Mouse (Mus musculus) CH12.LX (cell line): ENCODE data around the gene Hoxd3. TPM values are rescaled to one million over a fixed set of nuclear protein-coding genes. Genes with fewer than 3 reads are reported as not detected.

Experiments used
- DNase-seq: peaks from one replicate; pipeline ENCODE4 v3.0.0-alpha.2; 2013; ENCODE audit errors: extremely low read depth
- H3K27ac ChIP-seq: 2 replicates; pipeline ENCODE4 v1.5.1; 2012; ENCODE audit warnings: low read depth, mild to moderate bottlenecking, control low read depth, moderate library complexity; ENCODE audit not compliant: insufficient read depth
- H3K27me3 ChIP-seq: replicated peaks from 2 replicates; pipeline ENCODE3; 2012; ENCODE audit warnings: inconsistent platforms
- H3K36me3 ChIP-seq, 2 experiments: replicated peaks in 1 of 2; 2 replicates each; pipeline versions ENCODE3 to v1.6.1; 2012; ENCODE audit warnings: inconsistent platforms in 1 of 2, low read length in 1 of 2, mild to moderate bottlenecking in 1 of 2, mixed read lengths in 1 of 2, moderate library complexity in 1 of 2; ENCODE audit not compliant: control insufficient read depth in 1 of 2, insufficient read depth in 1 of 2
- H3K4me1 ChIP-seq, 2 experiments: 2 replicates each; pipeline ENCODE4 v1.6.1; 2012; ENCODE audit warnings: inconsistent platforms in 1 of 2, moderate library complexity in 1 of 2; ENCODE audit not compliant: insufficient read depth in 2 of 2, control insufficient read depth in 1 of 2
- H3K4me2 ChIP-seq: 2 replicates; pipeline ENCODE4 v1.6.1; 2012; ENCODE audit warnings: low read depth, mild to moderate bottlenecking, control low read depth; ENCODE audit not compliant: poor library complexity, insufficient read depth, severe bottlenecking
- H3K4me3 ChIP-seq, 3 experiments: fragments of 150-350 bp in 1 of 3; sonication (generic) in 1 of 3; replicated peaks in 1 of 3; 2 replicates each; pipeline versions ENCODE3 to v1.5.1; 2011 to 2012; ENCODE audit warnings: low read depth in 2 of 3, low read length in 2 of 3, mild to moderate bottlenecking in 2 of 3, moderate library complexity in 2 of 3, control low read depth in 1 of 3, improper control_type of control experiment in 1 of 3, inconsistent platforms in 1 of 3, mixed read lengths in 1 of 3; ENCODE audit not compliant: poor library complexity in 1 of 3
- H3K79me2 ChIP-seq: replicated peaks from 2 replicates; pipeline ENCODE4 v1.6.1; 2012; ENCODE audit warnings: mild to moderate bottlenecking, moderate library complexity; ENCODE audit not compliant: control insufficient read depth, poor library complexity, insufficient read depth, severe bottlenecking; ENCODE audit errors: extremely low read depth
- H3K9ac ChIP-seq: 2 replicates; pipeline ENCODE4 v1.6.1; 2012; ENCODE audit warnings: low read depth, mild to moderate bottlenecking, control low read depth, moderate library complexity; ENCODE audit not compliant: insufficient read depth
- H3K9me3 ChIP-seq: replicated peaks from 2 replicates; pipeline ENCODE3; 2012; ENCODE audit warnings: low read length, inconsistent platforms, mixed read lengths
- BHLHE40 ChIP-seq: IDR thresholded peaks from 2 replicates; pipeline ENCODE4 v1.6.1; 2011; ENCODE audit warnings: mild to moderate bottlenecking, low read depth, low read length, improper control_type of control experiment
- CTCF ChIP-seq, 2 experiments: IDR thresholded peaks in 1 of 2; conservative IDR thresholded peaks in 1 of 2; 2 replicates each; pipeline ENCODE4 v1.5.1; 2011 to 2012; ENCODE audit warnings: low read depth in 2 of 2, low read length in 2 of 2, improper control_type of control experiment in 1 of 2, inconsistent platforms in 1 of 2, mild to moderate bottlenecking in 1 of 2, moderate library complexity in 1 of 2
- ELF1 ChIP-seq: IDR thresholded peaks from 2 replicates; pipeline ENCODE4 v1.6.1; 2014; ENCODE audit warnings: low read depth, mild to moderate bottlenecking, inconsistent platforms, low read length, improper control_type of control experiment
- ETS1 ChIP-seq: conservative IDR thresholded peaks from 2 replicates; pipeline ENCODE4 v1.6.1; 2012; ENCODE audit warnings: low read depth, mild to moderate bottlenecking, inconsistent platforms, low read length, improper control_type of control experiment, moderate library complexity
- GABPA ChIP-seq: IDR thresholded peaks from 2 replicates; pipeline ENCODE4 v1.6.1; 2012; ENCODE audit warnings: low read depth, low read length, improper control_type of control experiment, inconsistent platforms; ENCODE audit not compliant: insufficient replicate concordance
- HCFC1 ChIP-seq: IDR thresholded peaks from 2 replicates; pipeline ENCODE4 v1.6.1; 2012; ENCODE audit warnings: low read depth, mild to moderate bottlenecking, inconsistent platforms, low read length, improper control_type of control experiment
- IRF4 ChIP-seq: IDR thresholded peaks from 2 replicates; pipeline ENCODE4 v1.6.1; 2014; ENCODE audit warnings: low read depth, mild to moderate bottlenecking, inconsistent platforms, low read length, improper control_type of control experiment
- JUND ChIP-seq: conservative IDR thresholded peaks from 2 replicates; pipeline ENCODE4 v1.6.1; 2011; ENCODE audit warnings: low read depth, low read length, improper control_type of control experiment
- KAT2A ChIP-seq: IDR thresholded peaks from 2 replicates; pipeline ENCODE4 v1.6.1; 2012; ENCODE audit warnings: low read length, improper control_type of control experiment, inconsistent platforms; ENCODE audit not compliant: insufficient replicate concordance
- MAFK ChIP-seq: IDR thresholded peaks from 2 replicates; pipeline ENCODE4 v1.6.1; 2011; ENCODE audit warnings: low read length, improper control_type of control experiment; ENCODE audit not compliant: insufficient replicate concordance
- MYC ChIP-seq: IDR thresholded peaks from 2 replicates; pipeline ENCODE4 v1.6.1; 2011; ENCODE audit warnings: low read depth, mild to moderate bottlenecking, improper control_type of control experiment, low read length
- NRF1 ChIP-seq: IDR thresholded peaks from 2 replicates; pipeline ENCODE4 v1.6.1; 2014; ENCODE audit warnings: low read depth, mild to moderate bottlenecking, inconsistent platforms, low read length, improper control_type of control experiment, moderate library complexity
- PAX5 ChIP-seq: IDR thresholded peaks from 2 replicates; pipeline ENCODE4 v1.6.1; 2012; ENCODE audit warnings: low read length, inconsistent platforms, mixed read lengths
- POLR2A ChIP-seq: IDR thresholded peaks from 2 replicates; pipeline ENCODE4 v1.6.1; 2011; ENCODE audit warnings: low read depth, mild to moderate bottlenecking, improper control_type of control experiment, low read length
- POLR2AphosphoS2 ChIP-seq: IDR thresholded peaks from 2 replicates; pipeline ENCODE4 v1.6.1; 2011; ENCODE audit warnings: low read depth, low read length, improper control_type of control experiment
- RAD21 ChIP-seq: IDR thresholded peaks from 2 replicates; pipeline ENCODE4 v1.6.1; 2011; ENCODE audit warnings: low read depth, mild to moderate bottlenecking, low read length, improper control_type of control experiment, moderate library complexity
- RCOR1 ChIP-seq: conservative IDR thresholded peaks from 2 replicates; pipeline ENCODE4 v1.6.1; 2012; ENCODE audit warnings: low read depth, mild to moderate bottlenecking, inconsistent platforms, low read length, improper control_type of control experiment
- SMC3 ChIP-seq: IDR thresholded peaks from 2 replicates; pipeline ENCODE4 v1.6.1; 2011; ENCODE audit warnings: low read depth, low read length, improper control_type of control experiment
- TBP ChIP-seq: conservative IDR thresholded peaks from 2 replicates; pipeline ENCODE4 v1.6.1; 2011; ENCODE audit warnings: low read depth, low read length, improper control_type of control experiment
- TCF12 ChIP-seq: IDR thresholded peaks from 2 replicates; pipeline ENCODE4 v1.6.1; 2014; ENCODE audit warnings: low read depth, mild to moderate bottlenecking, inconsistent platforms, low read length, improper control_type of control experiment
- ZC3H11A ChIP-seq: IDR thresholded peaks from 2 replicates; pipeline ENCODE4 v1.6.1; 2012; ENCODE audit warnings: low read depth, mild to moderate bottlenecking, inconsistent platforms, low read length, improper control_type of control experiment
- ZKSCAN1 ChIP-seq: IDR thresholded peaks from 2 replicates; pipeline ENCODE4 v1.6.1; 2012; ENCODE audit warnings: low read depth, inconsistent platforms, low read length, improper control_type of control experiment, borderline replicate concordance
- ZMIZ1 ChIP-seq: IDR thresholded peaks from 2 replicates; pipeline ENCODE4 v1.6.1; 2012; ENCODE audit warnings: low read depth, mild to moderate bottlenecking, inconsistent platforms, low read length, improper control_type of control experiment
- ZNF384 ChIP-seq: IDR thresholded peaks from 2 replicates; pipeline ENCODE4 v1.6.1; 2012; ENCODE audit warnings: low read depth, low read length, improper control_type of control experiment, inconsistent platforms
- dilution Hi-C: fragments of 300-500 bp; cut with MboI; formaldehyde crosslinking; loops from 2 replicates; pipeline ENCODE4 v1.14.3; 2020; ENCODE audit warnings: low sequenced_read_pairs; ENCODE audit not compliant: extremely low pct_unique_long_range_greater_than_20kb, extremely low pct_ligation_motif_present
- in situ Hi-C: fragments of 300-500 bp; cut with MboI; formaldehyde crosslinking; loops from 3 replicates; pipeline ENCODE4 v1.14.3; 2019; ENCODE audit warnings: low sequenced_read_pairs, low pct_ligation_motif_present, low pct_unique_long_range_greater_than_20kb, mixed read lengths
- polyA plus RNA-seq: library from polyadenylated mRNA; unstranded; fragments of >175 nt; gene quantifications from 2 replicates; pipeline ENCODE4 v1.2.1, GENCODE M21; 2012; ENCODE audit warnings: low read depth; ENCODE audit not compliant: insufficient read length
- total RNA-seq, 2 experiments: library from RNA; depleted of rRNA; stranded (reverse); fragments of 300-350 nt in 1 of 2; fragments of >200 nt in 1 of 2; gene quantifications; 2 replicates each; pipeline ENCODE4 v1.2.3; 2012 to 2014

Hoxd3 gene
- total RNA-seq (2012; rRNA removed) (0.50 TPM in 1 of 2 replicates, not detected in the other), total RNA-seq (2014; rRNA removed) (0.12 and 0.14 TPM in 2 replicates), polyA plus RNA-seq (1.0 and 1.1 TPM in 2 replicates)

GRCm38 (mm10) chr2:74711721-74712621 lies at the start of gene Hoxd3, which contains the start of gene Hoxd4:
TSS of gene Hoxd3 (plus strand) at chr2:74711927.
TSS of gene Hoxd4 (plus strand) at chr2:74711929.
- Histone ChIP-seq H3K79me2 (no peaks in the 10 kb centered on the region), H3K4me1 (peaks cover 6 to 12% of the 10 kb centered on the region in 2 experiments; a peak in 3 of 4 replicates), H3K27me3 (no peaks in the 10 kb centered on the region), H3K27ac (no peak within 1 kb of the TSS), H3K9ac (no peak within 1 kb of the TSS), H3K36me3 (no peaks in the 10 kb centered on the region), H3K9me3 (peaks cover 4% of the 10 kb centered on the region), H3K4me2 (no peak within 1 kb of the TSS), H3K4me3 (no peak within 1 kb of the TSS)
- no peak for DNase-seq
- in situ Hi-C loops: loop anchor here (25.0 kb wide), 1 partner anchor 875 kb away; no protein-coding TSS in a partner anchor
- no peak for TF ChIP-seq JUND
- TF ChIP-seq ZNF384: no peak
- no peak for TF ChIP-seq PAX5
- TF ChIP-seq TCF12: no peak
- no peak for TF ChIP-seq BHLHE40
- no peak for TF ChIP-seq ZMIZ1
- no peak for TF ChIP-seq HCFC1
- TF ChIP-seq MAFK: no peak
- no peak for TF ChIP-seq POLR2AphosphoS2
- no peak for TF ChIP-seq ELF1
- no peak for TF ChIP-seq ZKSCAN1
- no peak for TF ChIP-seq POLR2A
- TF ChIP-seq RAD21: no peak
- TF ChIP-seq IRF4: no peak
- TF ChIP-seq ZC3H11A: no peak
- dilution Hi-C loops: no loop called here

- Histone ChIP-seq H3K36me3 (no peaks in the 10 kb centered on the region), H3K4me1 (peaks cover 0 to 5% of the 10 kb centered on the region in 2 experiments; a peak in 2 of 4 replicates), H3K9me3 (peaks cover 22% of the 10 kb centered on the region), H3K9ac (0 out of 2 replicates have a peak overlapping the region, but pooled peaks have one; percentile 9), H3K79me2 (no peaks in the 10 kb centered on the region), H3K4me2 (peak overlapping the region; percentile 90), H3K27me3 (no peaks in the 10 kb centered on the region), H3K27ac (no peak overlapping the region), H3K4me3 (peak overlapping the region; percentile 23 to 33 (median 32))
- peak; percentile 52 for DNase-seq
- no peak for TF ChIP-seq ETS1
- no peak for TF ChIP-seq RCOR1
- no peak for TF ChIP-seq MYC
- TF ChIP-seq CTCF (conservative IDR thresholded peaks at IDR 0.05 in 1 of 2, IDR thresholded peaks at IDR 0.05 in 1 of 2; ENCODE audit: low read depth in 2 of 2, low read length in 2 of 2): peak; percentile 42 to 80
- 0 out of 2 replicates have a peak, but pooled peaks have one; percentile 9 for TF ChIP-seq ZC3H11A
- peak; percentile 72 for TF ChIP-seq SMC3
- TF ChIP-seq RAD21: peak; percentile 82
- TF ChIP-seq NRF1: no peak
- TF ChIP-seq KAT2A: no peak
- TF ChIP-seq TBP: no peak
- no peak for TF ChIP-seq GABPA
- in situ Hi-C loops: loop anchor here (10.0 to 25.0 kb wide), 3 partner anchors 369 to 1076 kb away; partner anchors contain the start of gene Chrna1
- dilution Hi-C loops: no loop called here
These were observed 48.3 kb upstream of the Hoxd3 start for GRCm38 (mm10) chr2:74663291-74663925.
